Mouse (Mus musculus) small intestine, adult 2 months (tissue): ENCODE measurements around the gene Rnls.

Experiments
- CTCF ChIP-seq: fragments of 200-500 bp; IDR thresholded peaks from 2 replicates; pipeline ENCODE4 v1.5.1; 2012; ENCODE audit warnings: low read depth, mild to moderate bottlenecking, control low read depth, inconsistent platforms, low read length, moderate library complexity, mixed read lengths; ENCODE audit not compliant: insufficient replicate concordance, insufficient read length; ENCODE audit errors: extremely low read depth
- POLR2A ChIP-seq: fragments of 200-500 bp; IDR thresholded peaks from 2 replicates; pipeline ENCODE4 v1.6.1; 2012; ENCODE audit warnings: low read depth, mild to moderate bottlenecking, control low read depth, inconsistent platforms, low read length, moderate library complexity

DNA sequence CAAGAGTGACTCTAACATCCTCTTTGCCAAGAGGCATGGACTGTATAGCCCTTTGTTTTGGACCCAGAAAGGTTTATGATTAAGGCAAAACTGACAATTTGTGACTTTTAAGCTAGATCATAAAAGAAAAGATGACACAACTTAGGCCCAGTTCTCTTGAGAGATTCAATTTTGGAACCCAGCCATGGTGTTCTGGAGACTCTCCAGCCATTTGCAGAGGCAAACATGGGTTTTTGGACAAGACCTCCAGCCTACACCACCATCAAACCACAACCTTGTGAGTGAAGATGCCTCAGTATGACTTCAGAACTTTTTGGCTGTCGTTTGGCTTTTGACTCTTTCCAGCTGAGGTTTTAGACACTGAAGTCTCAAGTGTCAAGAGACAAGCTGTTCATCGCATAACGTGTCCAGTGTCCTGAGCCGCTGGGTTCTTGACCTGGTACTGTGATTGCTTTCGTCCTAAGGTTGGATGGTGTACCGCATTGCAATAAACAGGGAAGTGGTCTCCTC lies 174.2 kb downstream of the Rnls start:
- TF ChIP-seq POLR2A (no peak), CTCF (no peak)
